Mouse (Mus musculus) naive thymus-derived CD4-positive, alpha-beta T cell, adult 2 months (primary cell): Measurements from ENCODE around the gene Popdc3.
"Not testable (repeated sequence)": the region's sequence is repeated elsewhere in the genome, so short reads cannot be mapped to it uniquely, and the experiment has no call there.

Source experiments
- DNase-seq: peaks from one replicate; pipeline ENCODE4 v3.0.0-alpha.2; 2011; ENCODE audit warnings: low read depth

Gene Popdc3

GRCm38 (mm10) chr10:45194531-45194930 is 16.6 kb downstream of the Popdc3 start:
- DNase-seq = no peak

- no peak for DNase-seq
Observed at GRCm38 (mm10) chr10:45204582-45204981, 26.7 kb downstream of the Popdc3 start.

GRCm38 (mm10) chr10:45210201-45210600 is 32.3 kb downstream of the Popdc3 start:
- no peak for DNase-seq

- DNase-seq = no peak
Observed at GRCm38 (mm10) chr10:45216676-45217075, 38.8 kb downstream of the Popdc3 start.

GRCm38 (mm10) chr10:45229954-45230353 is 52.1 kb downstream of the Popdc3 start:
- DNase-seq = no peak

- no peak for DNase-seq
Observed at GRCm38 (mm10) chr10:45233351-45233750, 55.5 kb downstream of the Popdc3 start.

- no peak for DNase-seq
Observed at GRCm38 (mm10) chr10:45236304-45236703, 58.4 kb downstream of the Popdc3 start.

- no peak for DNase-seq
Observed at GRCm38 (mm10) chr10:45237492-45237891, 59.6 kb downstream of the Popdc3 start.

- no peak for DNase-seq
Observed at GRCm38 (mm10) chr10:45260477-45260876, 82.6 kb downstream of the Popdc3 start.

- no peak for DNase-seq
Observed at GRCm38 (mm10) chr10:45262126-45262525, 84.2 kb downstream of the Popdc3 start.

GRCm38 (mm10) chr10:45276499-45276898 is 98.6 kb downstream of the Popdc3 start:
- no peak for DNase-seq

- no peak for DNase-seq
Observed at GRCm38 (mm10) chr10:45276995-45277394, 99.1 kb downstream of the Popdc3 start.

- no peak for DNase-seq
Observed at GRCm38 (mm10) chr10:45285651-45286050, 107.8 kb downstream of the Popdc3 start.

GRCm38 (mm10) chr10:45288351-45288750 is 110.5 kb downstream of the Popdc3 start:
- DNase-seq = no peak

GRCm38 (mm10) chr10:45289218-45290105 is 111.6 kb downstream of the Popdc3 start:
- no peak for DNase-seq

GRCm38 (mm10) chr10:45290618-45291017 is 112.7 kb downstream of the Popdc3 start:
- no peak for DNase-seq

GRCm38 (mm10) chr10:45292159-45292558 is 114.3 kb downstream of the Popdc3 start:
- not testable (repeated sequence) for DNase-seq

GRCm38 (mm10) chr10:45295093-45295492 is 117.2 kb downstream of the Popdc3 start:
- no peak for DNase-seq

GRCm38 (mm10) chr10:45298503-45298902 is 120.6 kb downstream of the Popdc3 start:
- DNase-seq = no peak

GRCm38 (mm10) chr10:45299509-45299908 is 121.6 kb downstream of the Popdc3 start:
- no peak for DNase-seq

GRCm38 (mm10) chr10:45303315-45304036 is 125.6 kb downstream of the Popdc3 start:
- DNase-seq = no peak

- no peak for DNase-seq
Observed at GRCm38 (mm10) chr10:45305173-45305572, 127.3 kb downstream of the Popdc3 start.

GRCm38 (mm10) chr10:45311129-45311528 is 133.2 kb downstream of the Popdc3 start:
- no peak for DNase-seq
